Mouse (Mus musculus): ENCODE measurements at regions not wholly inside any gene's neighbourhood (a gene's known extent, or its start where the extent isn't known, plus 50 kb on each side); places are given as distances from the start of the nearest gene placed in this dataset.

DNA sequence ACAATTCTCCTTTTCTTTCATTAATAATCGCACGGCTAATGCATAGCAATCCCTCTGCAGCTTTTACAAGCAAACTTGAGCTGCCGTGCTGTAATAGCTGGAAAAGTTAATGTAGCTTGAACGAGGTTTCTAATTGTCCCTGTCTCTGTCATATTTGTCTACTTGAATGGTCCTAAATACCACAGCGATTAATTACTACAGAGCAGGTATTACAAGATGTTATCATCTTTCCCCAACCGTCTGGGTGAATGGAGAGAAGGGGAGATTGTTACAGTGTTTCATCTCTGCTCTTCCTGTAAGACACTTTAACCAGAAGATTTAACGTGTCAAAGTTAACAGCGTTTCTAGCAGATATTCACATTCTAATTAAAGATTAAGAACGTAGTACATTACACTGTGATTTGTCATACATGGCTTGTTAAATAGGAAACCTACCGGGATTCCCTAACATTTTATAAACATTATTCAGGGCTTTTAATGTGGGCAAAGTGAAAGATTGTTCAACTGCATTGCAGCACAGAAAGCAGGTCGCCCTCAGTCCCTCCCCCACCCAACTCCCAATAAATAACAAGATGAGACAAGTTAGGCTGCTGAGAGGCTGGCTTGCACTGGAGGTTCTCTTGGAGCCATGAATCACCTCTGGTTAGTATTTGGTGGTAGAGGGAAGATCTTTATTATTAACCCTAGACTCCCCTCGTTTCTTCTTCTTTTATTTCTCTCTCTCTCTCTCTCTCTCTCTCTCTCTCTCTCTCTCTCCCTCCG is 436.2 kb upstream of the Pou3f3 start:
- no peaks in the 10 kb centered on the region for H3K27me3 ChIP-seq (replicated peaks)
- H3K4me1 ChIP-seq, result no peaks in the 10 kb centered on the region
- peaks cover 14% of the 10 kb centered on the region for H3K9me3 ChIP-seq
- H3K4me3 ChIP-seq (replicated peaks), result no peak overlapping the region
- TF ChIP-seq GATA1 (IDR thresholded peaks at IDR 0.05; ENCODE audit: borderline replicate concordance, low read length), result no peak
- no peaks in the 10 kb centered on the region for H3K36me3 ChIP-seq (replicated peaks; ENCODE audit: low read length)

DNA sequence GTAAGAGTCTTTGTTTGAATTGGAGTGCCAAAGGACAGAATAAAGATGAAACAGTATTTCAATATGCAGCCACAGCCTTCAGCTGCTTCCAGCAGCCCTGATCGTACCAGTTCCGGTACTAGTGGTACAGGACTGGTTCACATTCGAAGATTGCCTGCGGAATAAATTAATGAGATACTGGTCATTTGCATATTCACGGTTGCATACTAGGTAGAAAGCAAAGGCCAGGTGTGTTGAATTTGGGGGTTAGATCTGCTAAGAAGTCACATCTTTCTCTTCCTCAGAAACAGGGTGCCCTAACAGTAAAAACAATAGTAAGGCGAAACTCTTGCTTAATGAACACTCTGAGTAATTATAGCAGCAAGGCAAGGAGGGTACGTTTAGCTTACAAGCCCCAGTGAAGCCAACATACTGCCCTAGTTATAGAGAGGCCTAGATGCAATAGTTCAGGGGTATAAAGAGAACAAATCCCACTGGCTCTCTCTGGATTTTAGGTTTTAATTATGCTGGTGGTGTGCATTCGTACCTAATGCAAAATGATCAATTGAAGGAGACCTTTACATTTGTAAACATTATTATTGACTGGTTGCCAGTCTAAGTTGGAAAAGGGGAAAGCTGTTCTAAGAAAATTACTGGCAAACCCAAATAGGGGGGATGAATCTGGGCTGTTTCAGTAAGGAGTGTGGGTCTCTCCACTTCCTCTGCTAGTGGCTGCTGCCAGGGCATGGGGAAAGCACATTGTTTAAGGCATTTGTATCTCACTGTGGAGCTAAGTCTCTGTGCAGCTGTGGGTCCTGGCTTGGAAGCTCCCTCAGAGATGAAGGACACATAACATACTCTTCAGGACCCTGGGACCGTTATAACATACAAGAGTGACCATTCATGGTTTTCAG is 435.3 kb upstream of the Pou3f3 start:
- Histone ChIP-seq H3K9me3 (peaks cover 14% of the 10 kb centered on the region), H3K27me3 (replicated peaks) (no peaks in the 10 kb centered on the region), H3K36me3 (replicated peaks; ENCODE audit: low read length) (no peaks in the 10 kb centered on the region), H3K4me1 (no peaks in the 10 kb centered on the region), H3K4me3 (replicated peaks) (no peak overlapping the region)
- TF ChIP-seq GATA1 (IDR thresholded peaks at IDR 0.05; ENCODE audit: borderline replicate concordance, low read length) (no peak), FLI1 (IDR thresholded peaks at IDR 0.05; ENCODE audit: low read length) (no peak)

DNA sequence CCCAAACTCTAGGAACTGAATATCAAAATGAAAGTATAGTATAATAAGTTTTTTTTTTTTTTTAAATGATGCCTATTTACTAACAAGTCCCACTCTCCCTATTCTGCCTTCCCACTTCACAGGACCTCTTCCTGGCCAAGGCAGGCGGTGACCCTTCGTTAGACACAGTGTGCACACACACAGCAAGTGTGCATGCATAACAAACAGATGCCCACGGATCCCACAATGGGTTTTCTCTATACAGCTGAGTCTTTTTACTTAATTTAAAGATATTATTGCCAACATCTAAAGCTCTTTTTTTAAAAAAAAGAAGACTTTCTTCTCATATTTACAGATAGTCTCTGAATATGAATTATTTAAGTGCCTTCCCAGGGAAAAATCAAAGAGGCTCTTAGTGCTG is 434.5 kb upstream of the Pou3f3 start:
- no peaks in the 10 kb centered on the region for H3K27me3 ChIP-seq (replicated peaks)
- H3K36me3 ChIP-seq (replicated peaks; ENCODE audit: low read length), result no peaks in the 10 kb centered on the region
- H3K9me3 ChIP-seq, result peaks cover 21% of the 10 kb centered on the region
- no peak for TF ChIP-seq FLI1 (IDR thresholded peaks at IDR 0.05; ENCODE audit: low read length)
- no peak for TF ChIP-seq GATA1 (IDR thresholded peaks at IDR 0.05; ENCODE audit: borderline replicate concordance, low read length)
- no peak overlapping the region for H3K4me3 ChIP-seq (replicated peaks)
- H3K4me1 ChIP-seq, result no peaks in the 10 kb centered on the region

DNA sequence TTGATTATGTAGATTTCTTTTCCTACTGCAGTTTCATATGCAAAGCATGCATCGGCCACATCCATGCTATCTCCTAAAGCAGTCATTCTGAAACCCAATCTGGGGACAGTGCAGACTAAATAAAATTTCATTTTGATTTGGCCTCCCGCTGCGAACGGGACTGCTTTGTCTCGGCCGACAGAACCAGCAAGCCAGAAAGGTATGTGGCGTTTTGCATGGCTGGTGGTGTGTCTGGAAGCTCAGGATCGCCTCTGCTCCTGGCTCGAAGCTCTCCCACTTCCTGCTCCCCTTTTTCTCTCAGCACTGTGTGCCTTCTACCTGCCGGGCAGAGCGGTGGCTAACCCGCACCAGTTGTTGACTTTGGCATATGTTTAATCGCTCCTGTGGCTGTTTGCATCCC is 433.8 kb upstream of the Pou3f3 start:
- H3K4me1 ChIP-seq, result no peaks in the 10 kb centered on the region
- no peak overlapping the region for H3K4me3 ChIP-seq (replicated peaks)
- H3K9me3 ChIP-seq, result peaks cover 21% of the 10 kb centered on the region
- no peaks in the 10 kb centered on the region for H3K27me3 ChIP-seq (replicated peaks)
- H3K36me3 ChIP-seq (replicated peaks; ENCODE audit: low read length), result no peaks in the 10 kb centered on the region
- TF ChIP-seq FLI1 (IDR thresholded peaks at IDR 0.05; ENCODE audit: low read length) (no peak), GATA1 (IDR thresholded peaks at IDR 0.05; ENCODE audit: borderline replicate concordance, low read length) (no peak)

DNA sequence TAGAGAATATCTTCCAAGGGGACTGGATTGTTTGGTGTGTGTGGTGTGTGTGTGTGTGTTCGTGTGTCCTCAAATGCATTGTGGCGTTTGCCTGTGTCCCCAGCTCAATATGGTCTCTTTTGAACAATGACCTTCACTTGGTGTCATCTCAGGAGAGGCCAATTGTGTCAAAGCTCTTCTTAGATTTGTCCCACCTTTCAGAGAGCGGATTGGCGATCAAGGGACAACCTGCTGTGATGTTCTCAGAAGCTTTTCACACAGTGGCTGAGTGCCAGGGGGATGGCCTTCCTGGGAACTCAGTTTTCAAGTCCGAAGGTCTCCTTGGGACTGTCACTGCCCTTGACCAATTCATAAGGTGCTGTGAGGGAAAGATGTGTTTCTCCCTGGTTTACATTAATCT is 433.0 kb upstream of the Pou3f3 start:
- Histone ChIP-seq H3K4me1 (no peaks in the 10 kb centered on the region), H3K9me3 (peaks cover 21% of the 10 kb centered on the region), H3K27me3 (replicated peaks) (no peaks in the 10 kb centered on the region), H3K36me3 (replicated peaks; ENCODE audit: low read length) (no peaks in the 10 kb centered on the region), H3K4me3 (replicated peaks) (no peak overlapping the region)
- no peak for TF ChIP-seq GATA1 (IDR thresholded peaks at IDR 0.05; ENCODE audit: borderline replicate concordance, low read length)
- no peak for TF ChIP-seq FLI1 (IDR thresholded peaks at IDR 0.05; ENCODE audit: low read length)

DNA sequence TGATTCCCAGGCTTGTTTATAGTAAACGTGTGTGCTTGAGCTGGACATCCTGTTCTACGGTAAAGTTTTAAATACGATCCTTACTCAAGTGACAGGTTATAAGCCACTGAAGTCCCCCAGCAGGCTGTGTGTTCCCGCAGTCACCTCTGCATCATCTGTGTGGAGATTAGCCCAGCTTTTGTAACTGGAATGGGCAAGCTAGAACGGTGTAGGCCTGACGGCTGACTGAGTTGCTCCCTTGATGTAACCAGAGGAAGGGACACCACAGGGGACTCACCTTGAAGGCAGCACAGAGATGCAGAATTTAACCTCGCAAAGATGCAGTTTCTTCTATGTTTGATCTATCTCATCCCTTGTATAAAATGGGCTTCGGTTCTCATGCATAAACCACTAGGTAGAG is 418.4 kb upstream of the Pou3f3 start:
- H3K4me1 ChIP-seq, result no peaks in the 10 kb centered on the region
- peaks cover 13% of the 10 kb centered on the region; the same call in 1 of the 2 replicates for H3K9me3 ChIP-seq
- H3K36me3 ChIP-seq (replicated peaks; ENCODE audit: low read length), result no peaks in the 10 kb centered on the region
- TF ChIP-seq FLI1 (IDR thresholded peaks at IDR 0.05; ENCODE audit: low read length) (no peak), GATA1 (IDR thresholded peaks at IDR 0.05; ENCODE audit: borderline replicate concordance, low read length) (no peak)
- no peak overlapping the region for H3K4me3 ChIP-seq (replicated peaks)
- no peaks in the 10 kb centered on the region for H3K27me3 ChIP-seq (replicated peaks)

DNA sequence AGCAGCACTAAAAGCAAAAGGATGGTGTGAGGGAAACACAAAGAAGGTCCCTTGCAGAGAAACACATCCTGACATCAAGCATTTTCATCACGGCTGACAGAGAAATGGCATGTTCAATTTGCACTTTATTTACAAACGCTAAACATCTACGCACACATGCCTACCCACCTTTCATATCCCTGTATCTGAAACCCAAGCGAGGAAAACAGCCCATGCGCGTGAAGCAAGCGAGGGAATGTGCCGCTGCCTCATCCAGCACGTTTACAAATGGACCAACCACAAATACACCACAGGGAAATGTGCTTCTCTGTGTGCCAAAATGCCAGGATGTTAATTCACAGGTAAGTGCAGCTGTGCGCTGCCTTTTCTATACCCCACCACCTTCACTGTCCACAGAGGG is 399.7 kb upstream of the Pou3f3 start:
- H3K9me3 ChIP-seq, result peaks cover 29% of the 10 kb centered on the region
- TF ChIP-seq GATA1 (IDR thresholded peaks at IDR 0.05; ENCODE audit: borderline replicate concordance, low read length) (no peak), FLI1 (IDR thresholded peaks at IDR 0.05; ENCODE audit: low read length) (no peak)
- no peaks in the 10 kb centered on the region for H3K27me3 ChIP-seq (replicated peaks)
- no peaks in the 10 kb centered on the region for H3K4me1 ChIP-seq
- no peak overlapping the region for H3K4me3 ChIP-seq (replicated peaks)
- no peaks in the 10 kb centered on the region for H3K36me3 ChIP-seq (replicated peaks; ENCODE audit: low read length)

DNA sequence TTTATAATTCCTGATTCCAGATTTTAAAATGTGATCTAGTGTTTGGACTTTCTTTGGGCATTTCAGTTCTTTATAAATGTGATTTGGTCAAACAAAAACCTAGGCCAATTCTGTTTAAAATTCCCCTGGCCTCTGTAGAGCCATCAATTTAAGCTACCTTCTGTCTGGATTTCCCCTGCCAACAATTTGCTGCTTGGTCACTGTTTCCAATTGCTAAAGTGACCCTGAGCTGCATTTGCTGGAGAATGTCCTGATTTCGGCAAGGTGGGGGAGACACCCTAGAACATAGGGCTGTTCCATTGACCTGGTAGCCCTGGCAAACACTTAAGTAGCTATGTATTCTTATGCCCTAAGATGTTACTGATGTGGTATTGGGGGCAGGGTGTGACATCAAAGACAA is 386.3 kb upstream of the Pou3f3 start:
- TF ChIP-seq FLI1 (IDR thresholded peaks at IDR 0.05; ENCODE audit: low read length) (no peak), GATA1 (IDR thresholded peaks at IDR 0.05; ENCODE audit: borderline replicate concordance, low read length) (no peak)
- H3K36me3 ChIP-seq (replicated peaks; ENCODE audit: low read length), result no peaks in the 10 kb centered on the region
- H3K9me3 ChIP-seq, result peaks cover 20% of the 10 kb centered on the region
- H3K4me1 ChIP-seq, result no peaks in the 10 kb centered on the region
- H3K27me3 ChIP-seq (replicated peaks), result no peaks in the 10 kb centered on the region
- H3K4me3 ChIP-seq (replicated peaks), result no peak overlapping the region

DNA sequence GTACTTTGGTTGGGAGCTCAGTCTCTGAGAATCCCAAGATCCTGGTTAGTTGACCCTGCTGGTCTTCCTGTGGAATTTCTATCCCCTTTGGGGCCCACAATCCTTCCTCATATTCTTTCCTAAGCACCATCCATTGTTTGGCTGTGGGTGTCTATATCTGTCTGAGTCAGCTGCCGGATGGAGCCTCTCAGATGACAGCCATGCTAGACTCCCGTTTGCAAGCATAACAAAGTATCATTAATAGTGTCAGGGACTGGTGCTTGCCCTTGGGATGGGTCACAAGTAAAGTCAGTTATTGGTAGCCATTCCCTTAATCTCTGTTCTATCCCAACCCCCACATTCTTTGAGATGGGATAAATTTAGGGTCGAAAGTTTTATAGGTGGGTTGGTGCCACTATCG is 382.1 kb upstream of the Pou3f3 start:
- Histone ChIP-seq H3K4me3 (replicated peaks) (no peak overlapping the region), H3K27me3 (replicated peaks) (no peaks in the 10 kb centered on the region), H3K9me3 (peaks cover 10% of the 10 kb centered on the region), H3K36me3 (replicated peaks; ENCODE audit: low read length) (no peaks in the 10 kb centered on the region), H3K4me1 (no peaks in the 10 kb centered on the region)
- TF ChIP-seq GATA1 (IDR thresholded peaks at IDR 0.05; ENCODE audit: borderline replicate concordance, low read length) (no peak), FLI1 (IDR thresholded peaks at IDR 0.05; ENCODE audit: low read length) (no peak)

DNA sequence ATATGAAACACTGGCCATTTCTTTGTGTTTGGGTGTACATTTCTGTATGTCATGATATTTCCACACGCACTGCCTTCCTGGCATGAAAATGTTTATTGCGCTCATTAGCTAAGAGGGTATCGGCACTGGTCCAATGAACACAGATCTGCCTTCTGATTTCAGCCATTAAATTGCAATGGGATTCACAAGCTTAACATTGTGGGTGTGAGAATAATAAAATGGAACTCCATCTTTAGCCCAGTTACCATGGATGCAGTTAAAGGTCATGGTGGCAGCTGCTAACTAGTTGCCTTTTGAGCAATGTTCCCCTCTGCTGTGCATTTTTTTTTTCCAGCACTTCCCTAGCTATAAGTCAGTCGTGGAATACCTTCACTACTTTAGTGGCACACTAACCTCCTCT is 343.7 kb upstream of the Pou3f3 start:
- Histone ChIP-seq H3K4me3 (replicated peaks) (no peak overlapping the region), H3K27me3 (replicated peaks) (no peaks in the 10 kb centered on the region), H3K9me3 (peaks cover 26% of the 10 kb centered on the region), H3K4me1 (no peaks in the 10 kb centered on the region), H3K36me3 (replicated peaks; ENCODE audit: low read length) (no peaks in the 10 kb centered on the region)
- no peak for TF ChIP-seq FLI1 (IDR thresholded peaks at IDR 0.05; ENCODE audit: low read length)
- TF ChIP-seq GATA1 (IDR thresholded peaks at IDR 0.05; ENCODE audit: borderline replicate concordance, low read length), result no peak
